Mouse (Mus musculus): ENCODE measurements at regions not wholly inside any gene's neighbourhood (a gene's known extent, or its start where the extent isn't known, plus 50 kb on each side); places are given as distances from the start of the nearest gene placed in this dataset.
A peak's percentile ranks its signal among the peaks of the same experiment; 100 is the strongest.

DNA sequence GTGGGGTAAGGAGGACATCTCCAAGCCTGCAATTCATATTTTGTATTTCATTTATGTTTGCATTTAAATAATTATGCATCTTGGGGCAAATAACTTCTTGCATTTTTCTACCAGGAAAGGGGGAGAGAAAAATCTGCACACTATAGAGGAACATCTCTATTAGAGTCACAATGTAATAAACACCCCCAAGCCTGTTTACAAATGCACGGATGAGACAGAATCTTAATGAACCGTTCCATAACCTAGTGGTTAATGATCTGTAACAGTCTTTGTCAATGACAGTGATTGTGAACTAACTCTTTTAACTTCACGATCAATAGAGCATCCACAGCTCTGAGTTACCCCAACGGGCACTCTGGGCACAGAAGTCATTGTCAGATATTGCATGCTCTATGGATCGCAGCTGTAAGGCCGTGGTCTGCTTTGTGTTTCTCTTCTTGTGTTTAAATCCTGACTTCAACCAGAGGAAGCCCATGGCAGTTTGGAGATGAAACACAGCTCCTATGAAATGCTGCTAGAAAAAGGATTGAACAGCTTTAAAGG is 1520.2 kb upstream of the Dsel start:
- H3K4me3 ChIP-seq, result no peak overlapping the region
- ATAC-seq (ENCODE audit: low FRiP score), result peak; percentile 69; the same call in 1 of the 2 replicates
- no peaks in the 10 kb centered on the region for H3K36me3 ChIP-seq
- no peak overlapping the region for H3K27ac ChIP-seq
- no peaks in the 10 kb centered on the region for H3K9me3 ChIP-seq
- no peaks in the 10 kb centered on the region for H3K4me1 ChIP-seq (replicated peaks)
- H3K27me3 ChIP-seq, result no peaks in the 10 kb centered on the region
- 22% methylated on average over 6 of the region's 6 CpGs for WGBS
- H3K9ac ChIP-seq, result no peak overlapping the region
- no peak overlapping the region for H3K4me2 ChIP-seq

GRCm38 (mm10) chr1:113383717-113384116 is 1519.0 kb upstream of the Dsel start:
- H3K36me3 ChIP-seq, result no peaks in the 10 kb centered on the region
- WGBS, result 90% methylated on average over 2 of the region's 2 CpGs
- H3K27me3 ChIP-seq, result no peaks in the 10 kb centered on the region
- no peaks in the 10 kb centered on the region for H3K9me3 ChIP-seq
- ATAC-seq (ENCODE audit: low FRiP score), result no peak
- H3K4me3 ChIP-seq, result no peak overlapping the region
- no peak overlapping the region for H3K9ac ChIP-seq
- no peak overlapping the region for H3K4me2 ChIP-seq
- no peaks in the 10 kb centered on the region for H3K4me1 ChIP-seq (replicated peaks)
- H3K27ac ChIP-seq, result no peak overlapping the region

DNA sequence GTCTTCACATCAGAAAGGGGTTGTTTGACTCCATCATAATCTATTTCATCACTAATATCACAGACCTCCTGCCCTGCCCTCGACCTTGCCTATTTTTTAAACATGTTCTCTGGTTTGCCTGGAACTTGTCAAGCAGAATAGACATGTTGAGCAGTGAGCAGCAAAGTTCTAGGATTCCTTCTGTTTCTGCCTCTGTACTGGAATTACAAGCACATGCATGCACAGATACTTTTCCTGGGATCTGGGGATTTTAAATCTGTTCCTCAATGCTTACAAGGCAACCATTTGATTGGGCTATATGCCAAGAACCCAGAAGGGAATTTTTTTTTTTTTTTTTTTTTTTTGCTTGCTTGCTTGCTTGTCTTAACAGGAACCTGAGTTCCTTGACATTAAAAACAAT is 1508.0 kb upstream of the Dsel start:
- H3K4me3 ChIP-seq, result no peak overlapping the region
- H3K9ac ChIP-seq, result no peak overlapping the region
- no peaks in the 10 kb centered on the region for H3K9me3 ChIP-seq
- H3K4me2 ChIP-seq, result no peak overlapping the region
- no peaks in the 10 kb centered on the region for H3K36me3 ChIP-seq
- H3K27me3 ChIP-seq, result no peaks in the 10 kb centered on the region
- ATAC-seq (ENCODE audit: low FRiP score), result no peak
- no peak overlapping the region for H3K27ac ChIP-seq
- H3K4me1 ChIP-seq (replicated peaks), result no peaks in the 10 kb centered on the region
- 70% methylated on average over 1 of the region's 1 CpGs for WGBS

- Histone ChIP-seq H3K27ac (no peak overlapping the region), H3K36me3 (no peaks in the 10 kb centered on the region), H3K9ac (no peak overlapping the region), H3K4me2 (no peak overlapping the region), H3K4me1 (replicated peaks) (no peaks in the 10 kb centered on the region), H3K4me3 (no peak overlapping the region), H3K27me3 (no peaks in the 10 kb centered on the region), H3K9me3 (no peaks in the 10 kb centered on the region)
- WGBS, result 33% methylated on average over 4 of the region's 4 CpGs
- peak; percentile 57; the same call in 1 of the 2 replicates for ATAC-seq (ENCODE audit: low FRiP score)
These were observed 1493.5 kb upstream of the Dsel start for GRCm38 (mm10) chr1:113358242-113358641.

DNA sequence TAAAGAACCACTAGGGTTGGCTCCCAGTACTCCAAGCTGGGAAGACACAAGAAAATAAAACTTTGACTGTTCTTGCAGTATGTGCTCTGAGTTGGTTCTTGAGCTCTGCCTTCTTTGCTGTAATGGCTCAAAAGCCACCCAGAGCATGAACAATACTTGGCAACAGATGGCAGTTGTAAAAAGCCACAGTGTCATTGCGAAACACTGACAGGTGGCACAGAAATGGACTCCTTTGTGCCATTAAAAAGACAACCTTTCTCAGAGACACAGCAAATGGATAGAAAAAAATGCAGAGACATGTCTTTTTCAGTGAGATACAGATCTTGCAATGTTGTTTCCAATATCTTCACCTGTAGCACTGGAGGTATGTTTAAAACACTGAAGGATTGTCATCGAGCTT is 1443.3 kb upstream of the Dsel start:
- Histone ChIP-seq H3K4me3 (no peak overlapping the region), H3K4me2 (no peak overlapping the region), H3K9ac (no peak overlapping the region), H3K4me1 (replicated peaks) (no peaks in the 10 kb centered on the region), H3K27ac (no peak overlapping the region), H3K27me3 (no peaks in the 10 kb centered on the region), H3K36me3 (no peaks in the 10 kb centered on the region), H3K9me3 (no peaks in the 10 kb centered on the region)
- 87% methylated on average over 2 of the region's 2 CpGs for WGBS
- no peak for ATAC-seq (ENCODE audit: low FRiP score)

DNA sequence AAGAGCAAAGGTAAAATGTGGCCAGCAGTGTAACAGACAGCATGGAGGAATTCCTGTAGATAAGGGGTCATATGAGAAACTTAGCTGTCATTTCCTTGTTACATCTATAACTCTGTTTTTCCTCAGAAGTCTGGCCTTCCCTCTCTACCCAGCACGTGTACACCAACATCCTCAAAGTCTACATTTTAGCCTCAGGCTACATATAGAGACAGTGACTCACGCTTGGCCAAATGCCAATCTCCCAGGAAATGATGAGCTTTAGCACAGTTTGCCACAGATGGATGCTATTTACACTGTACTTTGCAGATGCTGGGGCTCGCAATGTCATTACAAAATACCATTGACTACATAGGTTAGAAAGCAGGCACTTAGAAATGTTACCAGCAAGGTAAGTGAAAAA is 1433.1 kb upstream of the Dsel start:
- Histone ChIP-seq H3K4me3 (no peak overlapping the region), H3K9me3 (no peaks in the 10 kb centered on the region), H3K4me1 (replicated peaks) (no peaks in the 10 kb centered on the region), H3K9ac (no peak overlapping the region), H3K27me3 (no peaks in the 10 kb centered on the region), H3K4me2 (no peak overlapping the region), H3K36me3 (no peaks in the 10 kb centered on the region), H3K27ac (no peak overlapping the region)
- 68% methylated on average over 3 of the region's 3 CpGs for WGBS
- ATAC-seq (ENCODE audit: low FRiP score), result peak; percentile 28; the same call in 1 of the 2 replicates

GRCm38 (mm10) chr1:113288242-113288641 is 1423.5 kb upstream of the Dsel start:
- H3K4me3 ChIP-seq, result no peak overlapping the region
- no peaks in the 10 kb centered on the region for H3K36me3 ChIP-seq
- H3K27me3 ChIP-seq, result no peaks in the 10 kb centered on the region
- no peaks in the 10 kb centered on the region for H3K4me1 ChIP-seq (replicated peaks)
- no peak overlapping the region for H3K27ac ChIP-seq
- H3K9me3 ChIP-seq, result no peaks in the 10 kb centered on the region
- H3K4me2 ChIP-seq, result no peak overlapping the region
- no peak overlapping the region for H3K9ac ChIP-seq
- no peak for ATAC-seq (ENCODE audit: low FRiP score)

GRCm38 (mm10) chr1:113284122-113284521 is 1419.4 kb upstream of the Dsel start:
- Histone ChIP-seq H3K27me3 (no peaks in the 10 kb centered on the region), H3K36me3 (no peaks in the 10 kb centered on the region), H3K9ac (no peak overlapping the region), H3K4me2 (no peak overlapping the region), H3K27ac (no peak overlapping the region), H3K9me3 (no peaks in the 10 kb centered on the region), H3K4me1 (replicated peaks) (no peaks in the 10 kb centered on the region), H3K4me3 (no peak overlapping the region)
- ATAC-seq (ENCODE audit: low FRiP score), result no peak

DNA sequence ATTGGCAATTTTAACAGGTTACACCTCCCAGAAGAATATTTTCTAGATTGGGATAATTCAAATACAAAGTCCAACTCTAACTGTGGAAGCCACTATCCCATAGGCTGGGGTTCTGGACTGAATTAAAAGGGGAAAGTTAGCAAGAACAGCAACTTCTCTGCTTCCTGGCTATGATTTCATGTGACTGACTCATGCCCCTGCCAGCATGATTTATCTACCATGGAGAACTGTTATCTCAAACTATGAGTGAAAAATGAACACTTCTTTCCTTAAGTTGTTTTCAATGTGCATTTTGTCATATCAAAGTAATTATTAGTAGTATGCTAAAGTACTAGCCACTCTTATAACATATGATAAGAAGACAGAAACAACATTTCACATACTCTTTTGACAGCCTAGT is 1394.7 kb upstream of the Dsel start:
- H3K27ac ChIP-seq, result no peak overlapping the region
- no peaks in the 10 kb centered on the region for H3K36me3 ChIP-seq
- no peak overlapping the region for H3K4me3 ChIP-seq
- H3K9me3 ChIP-seq, result no peaks in the 10 kb centered on the region
- H3K9ac ChIP-seq, result no peak overlapping the region
- no peak overlapping the region for H3K4me2 ChIP-seq
- ATAC-seq (ENCODE audit: low FRiP score), result no peak
- no peaks in the 10 kb centered on the region for H3K27me3 ChIP-seq
- no peaks in the 10 kb centered on the region for H3K4me1 ChIP-seq (replicated peaks)

DNA sequence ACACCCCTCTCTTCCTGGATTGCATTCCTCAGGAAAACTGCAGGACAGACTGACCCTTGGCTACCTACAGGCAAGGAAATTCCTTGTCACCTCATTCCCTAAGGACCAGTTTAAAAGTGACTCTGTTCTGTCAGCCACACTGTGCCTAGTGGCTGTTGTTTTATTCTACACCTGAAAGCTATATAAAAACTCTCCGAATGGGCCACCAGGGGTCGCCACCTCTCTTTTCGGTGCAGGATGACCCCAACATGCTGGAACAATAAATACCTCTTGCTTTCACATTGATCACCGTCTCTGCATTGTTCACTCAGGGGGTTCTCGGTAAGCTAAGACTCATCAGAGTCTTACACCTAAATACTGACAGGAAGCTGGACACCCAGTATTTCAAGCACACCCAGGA is 1382.6 kb upstream of the Dsel start:
- 59% methylated on average over 5 of the region's 5 CpGs for WGBS
- H3K9ac ChIP-seq, result no peak overlapping the region
- H3K27ac ChIP-seq, result no peak overlapping the region
- H3K9me3 ChIP-seq, result no peaks in the 10 kb centered on the region
- no peak for ATAC-seq (ENCODE audit: low FRiP score)
- H3K4me3 ChIP-seq, result no peak overlapping the region
- H3K4me1 ChIP-seq (replicated peaks), result no peaks in the 10 kb centered on the region
- no peak overlapping the region for H3K4me2 ChIP-seq
- H3K27me3 ChIP-seq, result no peaks in the 10 kb centered on the region
- H3K36me3 ChIP-seq, result no peaks in the 10 kb centered on the region

DNA sequence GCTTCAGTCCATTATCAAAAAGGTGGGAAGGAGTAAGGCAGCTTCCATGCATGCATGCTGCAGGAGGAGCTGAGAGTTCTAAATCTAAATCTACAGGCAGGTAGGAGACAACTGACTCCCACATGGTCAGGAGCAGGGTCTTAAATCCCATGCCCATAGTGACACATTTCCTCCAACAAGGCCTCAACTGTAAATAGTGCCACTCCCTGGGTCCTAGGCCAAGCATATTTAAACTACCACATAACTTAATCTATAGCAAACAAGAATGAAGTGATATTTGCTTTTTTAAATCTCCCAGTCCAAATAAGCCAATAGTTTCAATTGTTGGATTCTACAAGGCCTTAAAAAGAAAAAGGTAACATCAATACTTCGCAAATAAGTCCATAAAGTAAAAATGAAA is 1345.4 kb upstream of the Dsel start:
- H3K4me3 ChIP-seq, result no peak overlapping the region
- no peak for ATAC-seq (ENCODE audit: low FRiP score)
- 84% methylated on average over 1 of the region's 1 CpGs for WGBS
- H3K9me3 ChIP-seq, result no peaks in the 10 kb centered on the region
- no peak overlapping the region for H3K4me2 ChIP-seq
- H3K27ac ChIP-seq, result no peak overlapping the region
- H3K9ac ChIP-seq, result no peak overlapping the region
- H3K4me1 ChIP-seq (replicated peaks), result no peaks in the 10 kb centered on the region
- H3K27me3 ChIP-seq, result no peaks in the 10 kb centered on the region
- H3K36me3 ChIP-seq, result no peaks in the 10 kb centered on the region

DNA sequence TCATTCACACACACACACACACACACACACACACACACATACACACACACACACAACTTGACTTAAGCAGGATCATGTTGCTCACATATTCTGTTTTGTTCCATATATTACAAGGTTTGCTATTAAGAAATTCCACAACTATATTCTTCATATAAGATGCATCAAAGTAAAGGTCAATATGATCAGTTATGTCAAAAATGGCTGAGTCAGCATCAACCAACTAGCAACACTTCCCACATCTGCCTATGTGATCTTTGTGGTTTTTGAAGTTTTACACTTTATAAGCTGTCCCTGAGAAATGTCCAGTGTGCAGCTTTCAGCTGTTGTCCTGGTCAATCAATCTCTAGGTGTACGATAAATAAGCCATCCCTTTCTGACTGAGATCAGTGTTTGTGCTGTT is 1339.3 kb upstream of the Dsel start:
- WGBS, result 91% methylated on average over 1 of the region's 1 CpGs
- H3K36me3 ChIP-seq, result no peaks in the 10 kb centered on the region
- no peaks in the 10 kb centered on the region for H3K27me3 ChIP-seq

GRCm38 (mm10) chr1:113194116-113194812 is 1329.5 kb upstream of the Dsel start:
- H3K4me1 ChIP-seq (replicated peaks), result no peaks in the 10 kb centered on the region
- no peak for ATAC-seq (ENCODE audit: low FRiP score)
- no peaks in the 10 kb centered on the region for H3K27me3 ChIP-seq
- no peak overlapping the region for H3K4me3 ChIP-seq
- no peaks in the 10 kb centered on the region for H3K9me3 ChIP-seq
- no peak overlapping the region for H3K4me2 ChIP-seq
- 72% methylated on average over 1 of the region's 1 CpGs for WGBS
- H3K36me3 ChIP-seq, result no peaks in the 10 kb centered on the region
- no peak overlapping the region for H3K9ac ChIP-seq
- H3K27ac ChIP-seq, result no peak overlapping the region

More for the DNA sequence above, 1339.3 kb upstream of the Dsel start:
- H3K9me3 ChIP-seq, result no peaks in the 10 kb centered on the region
- no peak for ATAC-seq (ENCODE audit: low FRiP score)
- no peak overlapping the region for H3K4me2 ChIP-seq
- H3K27ac ChIP-seq, result no peak overlapping the region
- no peak overlapping the region for H3K4me3 ChIP-seq
- H3K4me1 ChIP-seq (replicated peaks), result no peaks in the 10 kb centered on the region
- no peak overlapping the region for H3K9ac ChIP-seq

All from hindbrain, embryonic 13.5 days (tissue).